Mouse (Mus musculus): Measurements from ENCODE around the gene Krtap11-1. TPM values are rescaled to one million over a fixed set of nuclear protein-coding genes. Genes with fewer than 3 reads are reported as not detected.
A peak's percentile ranks its signal among the peaks of the same experiment; 100 is the strongest.

The Krtap11-1 gene
- polyA plus RNA-seq, 1 experiment from 2014 or later, result not detected

DNA sequence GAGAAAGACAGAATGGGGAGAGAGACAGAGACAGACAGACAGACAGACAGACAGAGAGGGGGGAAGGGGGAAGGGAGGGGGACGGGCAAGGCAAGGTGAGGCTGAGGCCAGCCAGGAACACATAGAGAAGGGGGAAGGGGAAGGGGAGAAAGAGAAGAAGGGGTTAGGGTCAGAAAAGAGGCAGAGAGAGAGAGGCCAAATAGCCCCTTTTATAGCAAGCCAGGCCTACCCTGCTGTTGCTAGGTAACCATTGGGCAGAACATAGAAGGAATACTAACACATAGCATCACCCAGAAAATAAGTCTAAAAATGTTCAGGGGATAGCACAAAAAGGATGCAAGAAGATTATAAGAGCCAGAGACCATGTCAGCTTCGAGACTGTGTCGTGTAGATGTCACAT is 42.6 kb downstream of the Krtap11-1 start:
- no peaks in the 10 kb centered on the region for H3K36me3 ChIP-seq (ENCODE audit: control insufficient read depth, insufficient read depth, low read length)
- H3K27ac ChIP-seq (ENCODE audit: low read depth, low read length), result peak overlapping the region; percentile 14; the same call in 1 of the 2 replicates
- H3K4me3 ChIP-seq (ENCODE audit: low read depth, low read length), result no peak overlapping the region
- ATAC-seq (ENCODE audit: low FRiP score) (peak; percentile 40), DNase-seq (ENCODE audit: low spot score, missing footprints) (no peak)
- H3K9ac ChIP-seq (ENCODE audit: low read length), result no peak overlapping the region
- no peaks in the 10 kb centered on the region for H3K9me3 ChIP-seq (ENCODE audit: control insufficient read depth, low read length)
- no peak overlapping the region for H3K4me2 ChIP-seq
- WGBS, result 43% methylated on average over 3 of the region's 3 CpGs
- H3K27me3 ChIP-seq (ENCODE audit: control insufficient read depth, insufficient read depth, low read length), result no peaks in the 10 kb centered on the region
- peaks cover 21% of the 10 kb centered on the region for H3K4me1 ChIP-seq (ENCODE audit: control insufficient read depth, insufficient read depth, low read length)

DNA sequence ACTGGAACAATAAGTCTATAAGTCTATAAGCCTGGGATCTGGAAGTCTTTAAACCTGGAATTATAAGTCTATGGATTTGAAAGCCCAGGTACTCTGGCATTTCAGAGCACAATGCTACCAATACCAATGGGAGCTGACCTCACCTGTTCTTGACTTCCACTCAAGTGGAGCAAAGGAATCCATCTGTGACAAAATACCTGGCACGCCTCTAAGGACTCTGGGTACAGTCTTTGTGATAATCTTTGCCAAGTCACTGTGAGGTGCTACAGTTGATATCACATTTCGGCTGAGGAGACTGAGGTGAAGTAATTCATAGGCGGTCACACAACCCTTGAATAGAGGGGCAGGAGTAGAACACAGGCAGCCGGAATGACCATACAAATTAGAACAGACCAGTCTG is 50.0 kb downstream of the Krtap11-1 start:
- Histone ChIP-seq H3K4me2 (no peak overlapping the region), H3K4me3 (ENCODE audit: low read depth, low read length) (no peak overlapping the region), H3K4me1 (ENCODE audit: control insufficient read depth, insufficient read depth, low read length) (no peaks in the 10 kb centered on the region), H3K9me3 (ENCODE audit: control insufficient read depth, low read length) (no peaks in the 10 kb centered on the region), H3K27ac (ENCODE audit: low read depth, low read length) (no peak overlapping the region), H3K9ac (ENCODE audit: low read length) (no peak overlapping the region), H3K36me3 (ENCODE audit: control insufficient read depth, insufficient read depth, low read length) (no peaks in the 10 kb centered on the region), H3K27me3 (ENCODE audit: control insufficient read depth, insufficient read depth, low read length) (no peaks in the 10 kb centered on the region)
- 95% methylated on average over 4 of the region's 4 CpGs for WGBS
- ATAC-seq (ENCODE audit: low FRiP score), result no peak
- no peak for DNase-seq (ENCODE audit: low spot score, missing footprints)

DNA sequence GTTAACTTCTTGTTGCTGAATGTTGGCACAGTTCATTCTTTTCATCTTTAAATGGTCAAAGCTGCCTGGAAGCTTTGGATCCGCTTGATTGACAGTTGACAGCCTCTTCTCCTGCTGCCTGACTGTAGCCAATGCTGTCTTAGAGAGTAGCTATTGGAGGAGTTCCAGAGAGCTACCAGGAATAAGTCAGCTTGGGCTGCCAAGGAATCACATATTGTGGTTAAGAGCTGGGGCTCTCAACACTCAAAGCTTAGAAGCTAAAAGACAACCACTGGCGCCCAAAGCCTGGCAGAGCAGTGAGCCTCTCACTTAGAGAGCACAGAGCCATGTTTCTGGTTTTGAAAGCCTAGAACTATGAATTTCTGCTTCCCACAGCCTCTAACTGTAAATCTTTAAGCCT is 50.4 kb downstream of the Krtap11-1 start:
- Histone ChIP-seq H3K36me3 (ENCODE audit: control insufficient read depth, insufficient read depth, low read length) (no peaks in the 10 kb centered on the region), H3K9ac (ENCODE audit: low read length) (no peak overlapping the region), H3K9me3 (ENCODE audit: control insufficient read depth, low read length) (no peaks in the 10 kb centered on the region), H3K4me3 (ENCODE audit: low read depth, low read length) (no peak overlapping the region), H3K4me1 (ENCODE audit: control insufficient read depth, insufficient read depth, low read length) (no peaks in the 10 kb centered on the region), H3K27me3 (ENCODE audit: control insufficient read depth, insufficient read depth, low read length) (no peaks in the 10 kb centered on the region), H3K4me2 (no peak overlapping the region), H3K27ac (ENCODE audit: low read depth, low read length) (no peak overlapping the region)
- ATAC-seq (ENCODE audit: low FRiP score) (no peak), DNase-seq (ENCODE audit: low spot score, missing footprints) (no peak)
- WGBS, result 90% methylated on average over 2 of the region's 2 CpGs

Other genes with a start within 250 kb of the Krtap11-1 start
- gene Krtap21-1, start 167.3 kb downstream of the Krtap11-1 start, polyA plus RNA-seq (2014; fragmentation: Nextera tagmentation; extraction: Ambion mirVana), result not detected in 2 replicates
- not detected in 2 replicates for gene Krtap6-2, start 151.1 kb downstream of the Krtap11-1 start, polyA plus RNA-seq (2014; fragmentation: Nextera tagmentation; extraction: Ambion mirVana)
- gene Krtap8-1, start 83.2 kb downstream of the Krtap11-1 start, polyA plus RNA-seq (2014; fragmentation: Nextera tagmentation; extraction: Ambion mirVana), result not detected in 2 replicates
- gene Krtap7-1, start 62.9 kb downstream of the Krtap11-1 start, polyA plus RNA-seq (2014; fragmentation: Nextera tagmentation; extraction: Ambion mirVana), result 0.23 TPM in 1 of 2 replicates, not detected in the other